Mouse (Mus musculus) ovary, postnatal 10 days (tissue): ENCODE measurements around the gene Palld.

Source experiments
- DNase-seq: peaks from one replicate; pipeline ENCODE4 v3.0.0; 2022; ENCODE audit warnings: low spot score

Palld gene

DNA sequence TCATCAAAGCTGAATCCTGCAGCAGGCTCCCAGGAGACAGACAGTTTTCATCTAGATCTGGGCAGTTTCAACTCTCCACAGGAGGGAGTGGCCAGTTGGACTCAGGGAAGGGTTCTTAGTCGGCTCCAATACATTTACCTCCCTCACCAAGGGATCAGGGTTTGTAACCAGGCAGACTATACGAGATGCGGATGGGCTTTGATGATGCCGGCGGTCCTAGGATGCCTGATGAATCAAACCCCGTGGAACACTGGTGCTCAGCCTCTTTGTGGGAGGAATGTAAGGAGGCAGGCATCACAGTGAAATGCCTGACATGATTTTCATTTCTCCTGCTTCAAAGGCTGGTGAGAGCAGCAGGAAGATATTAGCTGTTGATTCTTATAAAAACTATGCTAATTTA is 347.1 kb downstream of the Palld start:
- no peak for DNase-seq

DNA sequence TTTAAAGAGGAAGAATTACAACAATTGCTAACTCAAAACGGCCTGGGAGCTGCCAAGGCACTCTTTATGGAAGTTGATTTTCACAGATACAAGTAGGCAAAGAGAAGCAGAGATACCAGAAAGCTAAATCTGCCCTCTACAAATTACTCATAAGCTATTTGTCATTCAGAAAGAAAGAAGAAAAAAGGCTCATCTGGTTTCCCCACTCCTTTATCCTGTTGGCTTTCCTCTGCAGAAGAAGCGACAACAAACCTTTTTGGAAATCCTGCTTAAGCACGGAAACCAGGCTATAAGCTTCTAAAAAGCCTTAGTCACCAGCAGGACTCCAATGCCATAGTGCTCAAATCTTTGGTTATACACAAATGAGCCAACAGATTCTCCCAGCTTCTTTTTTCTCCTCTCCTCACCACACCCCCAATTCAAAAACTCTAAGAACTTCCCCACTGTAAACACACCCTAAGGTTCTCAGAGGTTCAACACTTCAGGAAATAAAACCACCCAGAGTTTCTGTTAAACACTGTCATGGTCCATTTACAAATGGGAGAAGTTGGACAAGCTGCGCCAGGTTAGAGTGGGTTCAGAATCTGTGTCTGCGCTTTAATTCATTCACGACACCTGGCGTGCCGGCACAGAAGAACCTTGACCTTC is 349.6 kb downstream of the Palld start:
- DNase-seq = no peak

DNA sequence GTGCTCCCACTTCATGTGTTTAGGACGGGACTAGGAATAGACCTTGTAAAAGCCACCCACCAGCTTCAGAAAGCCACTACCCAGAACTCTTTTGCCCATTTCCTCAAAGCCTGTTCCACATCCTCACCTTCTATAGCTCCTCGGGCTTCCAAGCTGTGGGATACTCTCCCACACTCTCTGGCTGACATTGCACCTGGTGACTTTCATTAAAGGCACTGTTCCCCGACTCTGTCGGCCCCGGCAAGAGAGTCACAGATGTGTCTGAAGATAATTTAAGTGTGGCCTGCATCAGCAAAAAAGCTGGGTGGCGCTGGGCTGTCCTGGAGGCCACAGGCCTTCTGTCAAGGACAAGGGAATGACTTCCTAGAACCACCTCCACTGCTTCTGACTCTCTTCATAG is 350.3 kb downstream of the Palld start:
- no peak for DNase-seq

DNA sequence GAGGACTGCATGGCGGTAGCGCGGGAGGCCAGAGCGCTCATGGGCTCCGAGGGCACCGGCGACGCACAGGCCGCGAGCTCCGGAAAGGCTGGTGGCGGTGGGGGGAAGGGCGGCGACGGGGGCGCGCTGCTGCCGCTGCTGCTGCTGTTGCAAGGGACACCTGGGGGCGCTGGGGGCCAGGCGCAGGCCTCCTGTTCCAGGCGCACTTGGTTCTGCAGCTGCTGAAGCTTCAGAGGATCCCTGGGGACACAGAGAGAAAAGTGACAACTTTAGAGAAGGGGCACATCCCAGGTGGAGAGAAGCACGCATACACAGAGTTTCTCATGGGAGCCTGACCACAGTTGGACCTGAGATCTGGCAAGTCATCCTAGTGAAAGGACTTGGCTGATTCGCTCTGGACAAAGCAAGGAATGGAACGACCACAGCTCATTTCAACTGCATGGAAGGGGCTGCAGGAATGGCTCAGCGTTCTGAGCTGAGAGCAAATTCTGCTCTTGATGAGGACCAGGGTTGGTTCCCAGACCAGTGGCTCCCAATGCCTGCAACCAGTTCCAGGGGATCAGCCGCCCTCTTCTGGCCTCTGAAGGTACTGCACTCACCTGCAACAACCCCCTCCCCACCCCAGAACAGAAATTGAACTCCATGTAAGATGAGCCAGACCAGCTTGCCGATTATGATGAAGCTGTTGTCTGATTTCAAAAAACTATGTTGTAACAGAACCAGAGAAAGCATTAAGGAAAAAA is 352.3 kb downstream of the Palld start:
- no peak for DNase-seq

DNA sequence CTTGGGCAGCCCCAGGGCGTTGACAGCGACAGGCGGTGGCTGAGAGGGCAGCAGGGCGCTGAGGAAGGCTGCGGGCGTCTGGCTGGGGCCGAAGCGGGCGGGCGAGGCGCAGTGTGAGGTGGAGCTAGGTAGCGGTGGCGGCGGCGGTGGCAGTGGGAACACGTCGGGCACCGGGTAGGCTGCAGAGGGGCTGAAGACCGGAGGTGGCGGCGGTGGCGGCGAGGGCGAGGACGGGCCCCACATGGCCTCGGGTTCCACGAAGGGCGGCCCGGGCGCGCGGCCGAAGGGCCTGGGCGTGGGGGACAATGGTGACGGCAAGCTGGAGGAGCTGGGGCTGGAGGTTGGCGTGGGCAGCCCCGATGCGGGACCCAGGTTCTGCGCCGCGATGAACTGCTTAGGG is 352.9 kb downstream of the Palld start:
- DNase-seq = no peak

DNA sequence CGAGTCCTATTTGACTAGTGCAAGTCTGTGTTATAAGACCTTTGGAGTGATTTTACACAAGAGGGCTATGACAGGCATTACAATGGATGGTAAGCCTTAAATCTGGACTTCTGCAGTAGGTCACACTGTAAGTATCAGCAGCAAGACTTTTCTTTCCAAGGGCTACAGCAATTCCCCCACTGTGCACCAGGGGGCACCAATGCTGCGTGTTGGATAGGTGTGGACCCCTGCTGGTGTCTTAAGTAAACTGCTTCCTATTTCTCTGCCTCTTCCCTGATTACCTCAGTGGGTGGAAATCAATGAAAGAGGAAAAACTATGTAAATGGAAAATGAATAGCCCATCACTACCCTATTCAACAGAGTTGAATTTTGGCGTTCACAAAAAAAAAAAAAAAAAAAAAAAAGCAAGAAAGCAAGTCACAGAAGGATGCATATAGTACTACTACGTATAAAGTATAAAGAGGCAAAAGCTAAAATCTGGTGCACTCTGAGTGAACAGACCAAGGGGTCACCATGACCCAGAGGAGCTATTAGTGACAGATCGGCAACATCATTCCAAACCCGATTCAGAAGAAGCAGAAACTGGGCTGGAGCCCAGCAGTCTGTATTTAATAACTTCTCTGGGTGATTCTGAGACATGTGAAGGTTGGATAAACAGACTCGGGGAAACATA is 362.5 kb downstream of the Palld start:
- DNase-seq = peak; percentile 87

DNA sequence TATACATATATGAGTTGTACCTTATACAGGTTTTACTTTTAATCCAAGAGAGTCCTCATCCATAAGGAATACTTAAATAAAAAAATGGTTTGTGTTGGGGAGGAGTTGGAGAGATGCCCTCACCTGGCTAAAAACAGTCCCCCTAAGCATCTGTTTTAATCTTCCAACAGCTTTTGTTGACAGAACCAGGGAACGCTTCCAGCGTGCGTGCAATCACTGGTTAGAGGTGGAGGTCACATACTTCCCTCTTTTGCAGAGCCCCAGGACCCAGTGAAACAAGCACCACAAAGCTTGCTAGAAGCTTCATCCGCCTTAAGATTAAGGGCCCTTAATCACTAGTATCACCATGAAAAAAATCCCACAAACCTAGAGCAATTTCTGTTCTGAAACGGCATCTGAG is 365.0 kb downstream of the Palld start:
- no peak for DNase-seq

DNA sequence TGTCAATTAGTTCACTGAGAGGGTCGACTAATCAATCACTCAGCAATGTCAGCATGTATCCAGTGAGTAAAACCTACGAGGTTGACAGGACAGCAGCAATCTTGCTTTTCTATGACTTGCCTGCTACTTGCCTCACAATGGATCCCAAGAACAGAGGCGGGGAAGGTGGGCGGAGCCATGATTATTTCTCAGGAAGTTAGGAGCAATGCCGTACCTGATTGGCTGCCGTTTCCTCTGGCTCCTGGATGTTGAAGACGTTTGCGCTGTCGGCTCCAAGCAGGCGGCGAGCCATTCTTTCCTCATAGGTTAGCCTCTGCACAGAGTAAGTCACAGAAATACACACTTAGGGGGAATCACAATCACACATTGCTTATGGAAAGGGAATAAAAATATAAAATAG is 367.0 kb downstream of the Palld start:
- no peak for DNase-seq

DNA sequence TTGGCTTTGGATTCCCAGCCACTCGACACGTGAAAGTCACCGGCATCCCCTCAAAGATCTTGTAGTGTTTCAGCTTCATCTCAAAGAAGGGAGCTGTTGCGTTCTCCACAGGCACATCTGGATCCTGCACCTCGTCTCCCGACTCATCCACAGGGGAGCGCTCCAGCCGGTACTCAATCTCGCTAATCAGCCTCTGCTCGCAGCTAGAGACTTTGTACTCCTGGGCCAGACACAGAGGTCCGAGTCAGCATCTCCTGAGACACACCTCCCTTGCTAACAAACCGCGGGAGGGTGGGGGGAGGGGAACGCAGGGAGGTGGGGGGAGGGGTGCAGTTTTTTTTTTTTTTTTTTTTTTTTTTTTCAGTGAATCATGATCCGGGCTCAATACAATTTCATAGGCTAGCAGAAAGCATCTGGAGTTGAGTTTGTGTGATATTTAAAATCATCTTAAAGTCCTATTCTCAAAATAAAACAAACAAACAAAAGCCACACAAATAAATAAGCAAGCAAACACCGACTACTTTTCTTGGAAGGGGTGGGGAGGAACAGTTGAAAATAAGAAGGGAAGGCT is 369.0 kb downstream of the Palld start:
- no peak for DNase-seq

DNA sequence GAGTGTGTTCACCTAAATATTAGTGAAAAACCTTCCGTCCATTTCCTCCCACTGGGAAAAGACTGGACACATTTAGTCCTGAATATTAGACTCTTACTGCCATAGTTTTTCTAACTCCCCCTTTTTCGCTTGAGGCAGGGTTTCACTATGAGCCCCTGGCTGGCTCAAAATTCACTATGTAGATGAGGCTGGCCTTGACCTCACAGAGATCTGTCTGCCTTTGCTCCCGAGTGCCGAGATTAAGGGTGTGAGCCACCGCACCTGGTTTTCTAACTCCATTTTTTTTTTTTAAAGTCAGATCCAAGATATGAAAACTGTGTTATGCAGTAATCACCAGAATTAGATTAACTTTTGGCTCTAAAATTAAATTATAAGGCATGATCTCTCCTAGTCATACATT is 369.7 kb downstream of the Palld start:
- no peak for DNase-seq

DNA sequence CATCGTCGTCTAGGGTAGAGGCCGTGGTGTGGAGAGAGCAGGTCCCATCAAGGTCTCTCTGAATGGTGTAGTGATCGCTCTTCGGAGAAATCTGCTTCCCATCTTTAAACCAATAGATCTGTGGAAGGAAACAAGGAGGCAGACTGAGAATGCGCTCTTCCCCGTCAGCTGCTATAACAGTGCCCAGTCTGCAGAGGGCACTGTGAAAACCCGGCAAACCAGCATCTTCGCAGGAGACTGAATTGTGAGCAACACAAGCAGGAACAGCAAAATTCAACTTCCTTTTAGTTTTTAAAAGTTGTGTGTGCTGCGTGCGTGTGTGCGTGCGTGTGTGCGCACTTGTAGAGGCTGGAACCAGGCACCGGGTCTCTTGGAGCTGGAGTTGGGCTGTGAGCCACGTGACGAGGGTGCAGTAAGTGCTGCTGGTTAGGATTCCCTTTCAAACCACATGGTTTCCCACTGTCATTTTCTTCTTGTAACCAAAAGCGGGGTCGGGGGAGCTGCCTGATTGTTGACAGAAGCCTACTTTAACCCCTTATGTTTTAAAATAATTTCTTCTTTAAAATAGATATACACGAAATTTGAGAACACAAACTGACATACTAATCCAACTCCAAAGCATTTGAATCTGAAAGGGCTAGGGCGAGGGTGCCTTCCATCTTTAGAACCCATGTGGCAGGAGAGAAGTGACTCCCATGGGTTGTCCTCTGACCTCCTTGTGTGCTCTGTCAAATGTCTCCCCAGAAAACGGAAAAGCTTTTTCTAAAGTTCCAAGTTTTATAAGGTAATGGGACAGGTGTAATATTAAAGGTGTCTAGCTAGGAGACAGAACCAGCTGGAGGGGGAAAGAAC is 370.3 kb downstream of the Palld start:
- DNase-seq = no peak

DNA sequence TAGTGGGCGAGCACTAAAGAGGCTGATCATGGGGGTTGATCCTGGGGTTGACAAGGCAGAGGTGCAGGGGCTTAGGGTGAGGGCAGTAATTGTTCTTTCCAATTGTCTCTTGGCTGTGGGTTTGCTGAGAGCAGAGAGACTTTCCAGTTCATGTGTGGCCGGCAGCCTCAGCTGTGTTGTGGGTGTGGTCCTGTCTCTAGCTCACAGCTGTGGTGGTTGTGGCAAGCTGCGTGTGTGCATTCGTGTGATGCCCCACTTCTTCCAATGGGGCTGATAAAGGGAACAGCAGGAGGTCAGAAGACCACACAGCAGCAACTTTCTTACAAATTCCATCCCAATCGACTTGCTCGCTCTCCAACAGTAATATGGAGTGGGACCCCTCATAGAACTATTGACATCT is 373.8 kb downstream of the Palld start:
- no peak for DNase-seq

DNA sequence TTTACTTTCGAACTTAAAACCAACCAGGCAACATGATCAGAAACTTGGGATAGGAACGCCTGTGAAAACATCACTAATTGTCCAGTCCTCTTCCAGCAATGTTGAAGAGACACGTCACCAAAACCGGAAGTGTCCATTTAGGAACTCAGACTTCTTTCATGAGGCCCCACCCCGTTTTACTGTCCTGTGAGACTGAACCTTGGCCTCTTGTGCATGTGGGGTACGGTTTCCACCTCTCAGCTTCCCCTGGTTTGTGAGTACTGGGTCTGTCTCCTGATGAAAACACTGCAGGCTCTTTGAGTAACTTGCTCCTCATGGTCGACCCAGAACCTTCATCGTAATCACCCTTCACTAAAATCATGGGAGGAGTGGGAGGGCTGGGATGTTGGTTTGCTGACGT is 374.3 kb downstream of the Palld start:
- DNase-seq = no peak

DNA sequence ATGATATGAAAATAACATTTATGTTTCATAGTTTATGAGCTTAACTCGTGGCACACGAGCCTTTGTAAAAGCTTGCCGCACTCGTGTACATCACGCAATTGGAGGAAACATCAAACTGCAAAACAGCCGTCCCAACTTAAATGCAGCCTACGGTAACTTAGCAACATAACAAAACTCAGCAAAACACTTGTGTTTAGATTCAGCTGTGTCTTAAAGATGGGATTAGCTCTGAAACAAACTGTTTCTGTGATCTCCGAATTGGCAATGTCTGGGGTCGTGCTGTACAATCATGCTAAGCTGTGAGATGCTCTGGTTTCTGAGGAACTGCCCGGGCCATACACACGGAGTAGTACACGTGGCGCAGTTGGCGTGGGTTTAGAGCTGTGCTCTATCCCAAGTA is 375.5 kb downstream of the Palld start:
- no peak for DNase-seq

DNA sequence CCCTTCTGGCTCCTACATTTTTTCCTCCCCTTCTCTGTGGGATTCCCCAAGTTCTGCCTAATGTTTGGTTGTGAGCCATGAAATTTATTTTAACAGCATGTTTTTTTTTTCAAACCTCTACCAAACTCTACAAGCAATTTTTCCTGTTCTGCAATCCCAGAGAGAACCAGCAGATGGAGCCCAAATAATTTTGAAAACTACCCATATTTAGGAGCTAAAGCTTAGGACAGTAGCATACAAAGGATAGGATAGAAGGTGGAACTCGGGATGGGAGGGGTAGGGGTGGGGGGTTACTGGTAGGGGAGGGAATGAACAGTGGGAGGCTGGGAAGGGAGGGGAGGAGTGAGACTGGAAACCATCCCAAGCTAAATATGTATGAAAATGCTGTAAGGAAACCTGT is 380.4 kb downstream of the Palld start:
- no peak for DNase-seq

DNA sequence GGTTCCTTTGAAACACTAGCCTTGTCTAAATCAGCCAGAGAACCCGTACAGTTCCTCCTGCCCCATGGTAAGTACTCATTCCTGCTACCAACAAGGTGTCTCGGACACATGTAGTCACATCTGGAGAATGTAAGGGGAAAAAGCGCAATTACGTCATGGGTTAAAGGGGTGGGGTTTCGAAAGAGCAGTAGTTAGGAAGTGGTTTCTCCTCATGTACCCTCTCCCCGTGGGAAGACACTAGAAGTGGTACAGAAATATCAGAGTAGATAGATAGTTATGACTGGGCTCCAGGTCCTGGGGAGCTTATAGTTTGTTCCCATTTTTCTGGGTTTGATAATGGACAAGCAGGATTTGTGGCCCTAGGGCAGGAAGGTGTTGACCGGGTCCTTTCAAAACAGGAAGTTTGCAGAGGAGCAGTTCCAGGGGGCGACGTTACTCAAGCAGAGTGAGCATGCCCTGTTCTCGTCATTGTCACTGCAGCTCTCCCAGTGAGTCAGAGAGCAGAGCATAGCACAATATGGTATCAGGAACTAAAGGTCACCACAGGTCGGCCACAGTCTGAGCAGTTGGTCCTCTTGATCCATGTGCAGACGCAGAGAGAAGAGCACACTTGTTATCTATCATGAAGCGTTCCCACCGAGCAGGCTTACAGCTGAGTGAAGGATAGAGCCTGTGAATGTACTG is 384.8 kb downstream of the Palld start:
- DNase-seq = no peak

DNA sequence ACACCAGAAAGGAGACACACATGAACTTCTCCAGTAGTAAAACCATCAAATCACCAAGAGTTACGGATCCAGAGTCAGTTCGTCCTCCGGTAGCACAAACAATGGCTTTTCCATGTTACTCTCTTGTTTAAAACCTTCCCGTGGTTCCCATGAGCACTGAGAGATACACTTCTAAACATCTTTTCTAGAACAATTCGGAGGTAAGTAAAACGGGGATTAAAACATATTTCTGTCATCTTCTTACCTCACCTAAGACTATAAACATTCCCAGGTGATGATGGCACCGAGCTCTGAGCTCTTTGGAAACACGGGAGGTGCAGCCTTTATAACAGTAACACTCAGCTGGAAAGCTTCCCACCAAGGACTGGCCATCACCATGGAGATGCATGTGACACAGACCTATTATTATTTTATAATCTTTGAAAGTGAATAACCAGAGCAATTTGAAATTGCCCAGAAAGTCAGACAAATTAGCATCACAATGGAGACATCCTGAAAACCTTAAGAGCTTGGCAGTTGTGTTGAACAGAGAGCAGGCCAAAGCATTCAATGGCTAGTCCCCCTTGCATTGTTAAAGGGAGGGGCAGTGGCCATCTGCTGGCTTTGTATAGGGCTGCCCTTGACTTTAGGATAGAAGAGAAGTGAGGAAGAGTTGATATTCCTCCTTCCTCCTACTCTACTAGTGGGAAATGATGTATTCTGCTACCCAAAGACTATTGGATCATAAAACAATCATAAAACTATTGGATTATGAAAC is 385.6 kb downstream of the Palld start:
- no peak for DNase-seq

DNA sequence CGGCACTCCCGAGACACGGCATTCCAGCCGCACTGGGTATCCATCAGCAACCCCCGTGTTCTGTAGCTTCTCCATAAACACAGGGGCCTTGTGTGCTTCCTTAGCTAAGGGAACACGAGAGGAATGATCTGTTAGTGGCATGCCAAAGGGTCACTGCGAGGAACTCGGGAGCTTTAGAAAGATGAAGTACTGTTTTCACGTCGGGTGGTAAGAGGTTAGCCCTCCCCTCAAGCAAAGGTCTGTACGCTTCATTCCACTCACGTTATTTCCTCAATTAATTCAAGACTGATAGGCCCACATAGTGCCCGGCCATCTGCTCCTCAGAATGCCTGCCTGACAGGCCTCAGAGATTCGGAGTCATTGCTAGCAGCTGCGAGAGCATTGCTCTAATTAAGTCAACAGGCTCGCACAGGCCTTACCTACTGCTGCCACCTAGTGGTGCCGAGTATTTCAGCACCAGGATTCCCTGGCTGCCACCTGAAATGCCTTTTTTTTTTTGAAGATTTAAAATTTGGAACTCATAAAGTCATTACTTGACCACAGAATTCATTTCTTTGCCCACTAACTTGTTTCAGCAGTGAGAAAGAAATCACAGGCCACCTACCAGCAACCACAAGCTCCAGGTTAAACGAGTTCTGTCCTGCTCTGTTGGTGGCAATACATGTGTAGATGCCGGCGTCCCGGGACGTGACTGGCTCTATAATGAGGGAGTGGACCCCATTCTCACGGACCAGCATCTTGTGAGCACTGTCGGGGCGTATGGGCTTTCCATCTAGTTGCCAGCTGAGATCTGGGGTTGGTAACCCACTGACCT is 386.4 kb downstream of the Palld start:
- peak; percentile 51 for DNase-seq

DNA sequence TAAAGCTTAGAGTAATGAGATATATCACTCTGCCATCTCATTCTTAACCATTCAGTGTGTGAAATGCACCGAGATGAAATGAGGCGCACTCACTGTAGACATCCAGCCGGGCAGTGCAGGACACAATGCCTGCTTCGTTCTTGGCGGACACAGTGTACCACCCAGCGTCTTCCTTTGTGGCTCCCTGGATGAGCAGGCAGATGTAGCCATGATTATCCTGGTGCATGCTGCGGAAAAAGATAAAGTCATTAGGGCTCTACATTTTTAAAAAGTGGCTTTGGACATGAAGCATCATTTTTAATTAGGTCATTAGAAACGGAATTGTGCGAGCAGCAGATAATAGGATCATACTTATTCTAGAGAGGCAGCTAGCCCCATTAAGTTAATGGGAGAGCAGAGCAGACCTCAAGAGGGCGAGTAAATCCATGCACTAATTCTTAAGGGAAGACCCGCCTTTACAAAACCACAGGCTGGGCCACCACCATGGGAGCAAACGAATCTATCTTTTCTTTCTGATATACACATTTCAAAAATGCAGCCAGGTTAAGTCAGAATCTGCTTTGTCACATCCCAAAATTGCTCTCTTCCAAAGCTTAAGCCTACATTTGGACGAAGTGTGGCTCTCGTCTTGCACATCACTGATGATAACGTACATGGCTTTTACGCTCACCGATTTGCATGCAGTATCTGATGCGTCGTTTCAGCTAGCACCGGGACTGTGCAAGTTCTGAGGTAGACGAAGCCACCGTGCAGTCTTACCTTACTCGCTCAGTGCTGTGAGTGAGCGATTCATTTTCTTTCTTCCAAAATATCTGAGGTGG is 387.2 kb downstream of the Palld start:
- no peak for DNase-seq
